Mouse (Mus musculus): Measurements from ENCODE around the gene Tbc1d9. TPM values are rescaled to one million over a fixed set of nuclear protein-coding genes. Genes with fewer than 3 reads are reported as not detected.

Gene Tbc1d9
- 2.2 and 3.6 TPM in 2 replicates for polyA plus RNA-seq (2011; ENCODE audit: insufficient read depth, insufficient read length, low replicate concordance, missing spikeins)

- TF ChIP-seq POLR2A (IDR thresholded peaks at IDR 0.05; ENCODE audit: borderline replicate concordance, control insufficient read depth, low read depth, low read length) (no peak), CTCF (IDR thresholded peaks at IDR 0.05; ENCODE audit: control insufficient read depth, insufficient read depth, low read length) (no peak)
- H3K27ac ChIP-seq (ENCODE audit: control insufficient read depth, insufficient read depth, low read depth, low read length, poor library complexity) = peak within 1 kb of the TSS; percentile 80
- peak within 1 kb of the TSS; percentile 64 for H3K4me3 ChIP-seq (replicated peaks; ENCODE audit: control insufficient read depth, low read depth, low read length)
- no peaks in the 10 kb centered on the region for H3K4me1 ChIP-seq (ENCODE audit: control insufficient read depth, insufficient read depth, low read length)
- WGBS = under 1% methylated on average over 63 of the region's 63 CpGs
These were observed at the start of gene Tbc1d9 for GRCm38 (mm10) chr8:83165235-83165930. TSS of gene Tbc1d9 (plus strand) at chr8:83165352.

GRCm38 (mm10) chr8:83135086-83135485, 30.1 kb upstream of the Tbc1d9 start:
- no peak overlapping the region for H3K27ac ChIP-seq (ENCODE audit: control insufficient read depth, insufficient read depth, low read depth, low read length, poor library complexity)
- no peak overlapping the region for H3K4me3 ChIP-seq (replicated peaks; ENCODE audit: control insufficient read depth, low read depth, low read length)
- H3K4me1 ChIP-seq (ENCODE audit: control insufficient read depth, insufficient read depth, low read length) = peaks cover 3% of the 10 kb centered on the region
- WGBS = 45% methylated on average over 2 of the region's 2 CpGs
- TF ChIP-seq CTCF (IDR thresholded peaks at IDR 0.05; ENCODE audit: control insufficient read depth, insufficient read depth, low read length) (no peak), POLR2A (IDR thresholded peaks at IDR 0.05; ENCODE audit: borderline replicate concordance, control insufficient read depth, low read depth, low read length) (no peak)

GRCm38 (mm10) chr8:83140068-83140467, 25.1 kb upstream of the Tbc1d9 start:
- Histone ChIP-seq H3K4me3 (replicated peaks; ENCODE audit: control insufficient read depth, low read depth, low read length) (no peak overlapping the region), H3K4me1 (ENCODE audit: control insufficient read depth, insufficient read depth, low read length) (peaks cover 7% of the 10 kb centered on the region), H3K27ac (ENCODE audit: control insufficient read depth, insufficient read depth, low read depth, low read length, poor library complexity) (peak overlapping the region; percentile 41)
- TF ChIP-seq CTCF (IDR thresholded peaks at IDR 0.05; ENCODE audit: control insufficient read depth, insufficient read depth, low read length) (no peak), POLR2A (IDR thresholded peaks at IDR 0.05; ENCODE audit: borderline replicate concordance, control insufficient read depth, low read depth, low read length) (no peak)
- 33% methylated on average over 1 of the region's 1 CpGs for WGBS

- peak overlapping the region; percentile 74 for H3K27ac ChIP-seq (ENCODE audit: control insufficient read depth, insufficient read depth, low read depth, low read length, poor library complexity)
- H3K4me3 ChIP-seq (replicated peaks; ENCODE audit: control insufficient read depth, low read depth, low read length) = no peak overlapping the region
- TF ChIP-seq POLR2A (IDR thresholded peaks at IDR 0.05; ENCODE audit: borderline replicate concordance, control insufficient read depth, low read depth, low read length) (no peak), CTCF (IDR thresholded peaks at IDR 0.05; ENCODE audit: control insufficient read depth, insufficient read depth, low read length) (no peak)
- 2% methylated on average over 3 of the region's 3 CpGs for WGBS
- peaks cover 7% of the 10 kb centered on the region for H3K4me1 ChIP-seq (ENCODE audit: control insufficient read depth, insufficient read depth, low read length)
These were observed 24.4 kb upstream of the Tbc1d9 start for GRCm38 (mm10) chr8:83140701-83141111.

GRCm38 (mm10) chr8:83141358-83141757, 23.8 kb upstream of the Tbc1d9 start:
- H3K4me1 ChIP-seq (ENCODE audit: control insufficient read depth, insufficient read depth, low read length) = peaks cover 7% of the 10 kb centered on the region
- TF ChIP-seq CTCF (IDR thresholded peaks at IDR 0.05; ENCODE audit: control insufficient read depth, insufficient read depth, low read length) (no peak), POLR2A (IDR thresholded peaks at IDR 0.05; ENCODE audit: borderline replicate concordance, control insufficient read depth, low read depth, low read length) (no peak)
- 21% methylated on average over 5 of the region's 5 CpGs for WGBS
- no peak overlapping the region for H3K4me3 ChIP-seq (replicated peaks; ENCODE audit: control insufficient read depth, low read depth, low read length)
- peak overlapping the region; percentile 1; the same call in 1 of the 2 replicates for H3K27ac ChIP-seq (ENCODE audit: control insufficient read depth, insufficient read depth, low read depth, low read length, poor library complexity)

- TF ChIP-seq POLR2A (IDR thresholded peaks at IDR 0.05; ENCODE audit: borderline replicate concordance, control insufficient read depth, low read depth, low read length) = no peak
- no peak for TF ChIP-seq CTCF (IDR thresholded peaks at IDR 0.05; ENCODE audit: control insufficient read depth, insufficient read depth, low read length)
- 65% methylated on average over 4 of the region's 4 CpGs for WGBS
- Histone ChIP-seq H3K4me1 (ENCODE audit: control insufficient read depth, insufficient read depth, low read length) (peaks cover 7% of the 10 kb centered on the region), H3K4me3 (replicated peaks; ENCODE audit: control insufficient read depth, low read depth, low read length) (no peak overlapping the region), H3K27ac (ENCODE audit: control insufficient read depth, insufficient read depth, low read depth, low read length, poor library complexity) (no peak overlapping the region)
These were observed 20.6 kb upstream of the Tbc1d9 start for GRCm38 (mm10) chr8:83144601-83145000.

GRCm38 (mm10) chr8:83145421-83145820, 19.7 kb upstream of the Tbc1d9 start:
- no peak for TF ChIP-seq POLR2A (IDR thresholded peaks at IDR 0.05; ENCODE audit: borderline replicate concordance, control insufficient read depth, low read depth, low read length)
- TF ChIP-seq CTCF (IDR thresholded peaks at IDR 0.05; ENCODE audit: control insufficient read depth, insufficient read depth, low read length) = no peak
- H3K4me1 ChIP-seq (ENCODE audit: control insufficient read depth, insufficient read depth, low read length) = peaks cover 3% of the 10 kb centered on the region; the same call in 1 of the 2 replicates
- 70% methylated on average over 3 of the region's 3 CpGs for WGBS
- H3K27ac ChIP-seq (ENCODE audit: control insufficient read depth, insufficient read depth, low read depth, low read length, poor library complexity) = no peak overlapping the region
- H3K4me3 ChIP-seq (replicated peaks; ENCODE audit: control insufficient read depth, low read depth, low read length) = no peak overlapping the region

- TF ChIP-seq CTCF (IDR thresholded peaks at IDR 0.05; ENCODE audit: control insufficient read depth, insufficient read depth, low read length) (no peak), POLR2A (IDR thresholded peaks at IDR 0.05; ENCODE audit: borderline replicate concordance, control insufficient read depth, low read depth, low read length) (no peak)
- 81% methylated on average over 6 of the region's 6 CpGs for WGBS
- Histone ChIP-seq H3K4me1 (ENCODE audit: control insufficient read depth, insufficient read depth, low read length) (no peaks in the 10 kb centered on the region; the same call in 1 of the 2 replicates), H3K4me3 (replicated peaks; ENCODE audit: control insufficient read depth, low read depth, low read length) (no peak overlapping the region), H3K27ac (ENCODE audit: control insufficient read depth, insufficient read depth, low read depth, low read length, poor library complexity) (no peak overlapping the region)
These were observed 16.0 kb upstream of the Tbc1d9 start for GRCm38 (mm10) chr8:83149124-83149523.

Data from bone marrow, adult 2 months (tissue).